Mouse (Mus musculus) liver, adult 2 months (tissue): ENCODE measurements around the gene BC030500.

Source experiments
- CTCF ChIP-seq: fragments of 200-500 bp; IDR thresholded peaks from 2 replicates; pipeline ENCODE4 v1.5.1; 2011; ENCODE audit warnings: low read depth, low read length, control low read depth
- POLR2A ChIP-seq: fragments of 200-500 bp; IDR thresholded peaks from 2 replicates; pipeline ENCODE4 v1.6.1; 2011; ENCODE audit warnings: low read length, control low read depth; ENCODE audit not compliant: insufficient read depth; ENCODE audit errors: extremely low read depth

GRCm38 (mm10) chr8:58904465-58904864 lies 7.1 kb upstream of the BC030500 start:
- TF ChIP-seq CTCF (no peak), POLR2A (no peak)
